Mouse (Mus musculus) layer of hippocampus, postnatal 25 days (tissue): ENCODE measurements around the gene Trim7. TPM values are rescaled to one million over a fixed set of nuclear protein-coding genes. Genes with fewer than 3 reads are reported as not detected.

Source experiments
- DNase-seq, 2 experiments: peaks; one replicate each; pipeline ENCODE4 v3.0.0; 2022; ENCODE audit warnings: mixed read lengths in 2 of 2, low spot score in 1 of 2; ENCODE audit errors: extremely low spot score in 1 of 2
- total RNA-seq, 2 experiments: library from RNA; stranded (reverse); gene quantifications; 2 replicates each; pipeline ENCODE4 v1.2.3; 2021

Trim7 gene
- total RNA-seq, 2 experiments from 2014 or later = 1.6 to 2.1 TPM

DNA sequence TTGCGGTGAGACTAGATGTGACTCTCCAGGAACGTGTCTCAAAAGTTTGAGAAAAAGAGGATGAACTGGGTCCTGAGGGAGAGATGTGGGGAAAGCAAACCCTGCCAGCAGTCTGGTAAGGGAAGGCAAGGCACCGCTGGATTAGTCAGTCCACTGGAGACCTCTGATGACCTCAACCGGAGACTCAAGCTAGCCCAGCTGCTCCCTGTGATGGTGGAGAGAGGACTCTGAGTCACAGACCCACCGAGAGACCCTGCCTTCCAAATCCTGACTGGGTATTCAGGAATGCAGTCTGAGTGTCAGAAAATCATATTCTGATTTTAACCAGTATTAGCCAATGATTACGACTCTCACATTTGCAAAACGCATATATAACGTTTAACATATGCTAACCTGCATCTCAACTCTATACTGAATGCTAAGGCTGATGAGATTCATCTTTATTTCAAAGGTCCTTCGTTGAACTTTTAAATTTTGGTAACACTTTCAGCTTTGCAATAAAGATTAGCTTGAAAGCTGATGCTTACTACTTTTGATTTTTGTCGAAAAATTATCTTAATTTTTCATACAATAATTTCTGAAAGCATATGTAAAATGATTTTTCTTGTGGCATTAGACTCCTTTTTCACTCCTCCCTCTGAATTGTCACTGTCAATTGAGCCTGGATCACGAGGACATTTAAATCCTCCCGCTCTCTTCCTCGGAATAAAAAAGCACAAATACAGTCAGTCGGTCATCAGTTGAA lies 3.0 kb upstream of the Trim7 start:
- DNase-seq = no peak

DNA sequence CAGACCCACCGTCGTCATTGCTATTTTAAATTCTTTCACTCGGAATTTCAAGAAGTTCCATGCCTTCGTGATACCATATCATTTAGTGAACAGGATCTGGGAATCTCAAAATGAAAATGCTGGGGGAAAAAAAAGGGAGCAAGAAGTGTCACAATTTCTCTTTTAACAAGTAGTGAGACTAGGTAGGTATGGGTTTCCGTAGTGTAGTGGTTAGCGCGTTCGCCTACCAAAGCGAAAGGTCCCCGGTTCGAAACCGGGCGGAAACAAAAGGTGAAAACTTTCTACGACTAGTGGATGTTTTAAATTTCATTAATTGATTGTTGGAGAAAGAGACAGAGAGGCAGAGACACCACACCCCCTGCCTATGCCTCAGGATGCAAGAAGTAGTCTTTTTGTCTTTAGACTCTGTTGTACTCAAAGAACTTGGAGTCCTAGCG lies 2.4 kb upstream of the Trim7 start:
- peak; percentile 37 to 61 for DNase-seq

DNA sequence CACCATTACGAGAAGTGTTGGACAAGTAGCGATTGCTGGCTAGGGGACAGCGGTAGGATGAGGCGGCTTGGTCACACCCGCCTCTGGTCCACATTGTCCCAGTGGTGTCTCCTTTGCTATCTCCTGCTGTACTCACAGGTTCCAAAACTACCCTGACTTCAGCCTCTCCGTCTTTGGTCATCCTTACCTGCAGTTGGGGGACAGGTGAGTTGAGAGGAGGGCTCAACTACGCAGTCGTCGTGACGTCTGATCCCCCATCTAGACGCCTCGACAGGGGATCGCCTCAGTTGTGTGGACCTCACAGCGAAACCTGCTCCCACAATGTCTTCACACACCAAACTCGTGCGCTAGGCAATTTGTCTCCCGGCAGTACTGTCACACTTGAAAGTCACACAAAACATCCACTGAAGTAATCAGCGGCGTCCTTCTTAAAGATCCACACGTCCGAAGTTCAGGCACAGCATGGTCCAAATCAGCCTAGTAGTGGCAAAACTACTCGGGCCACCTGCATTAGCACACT lies 1.6 kb upstream of the Trim7 start:
- no peak for DNase-seq

DNA sequence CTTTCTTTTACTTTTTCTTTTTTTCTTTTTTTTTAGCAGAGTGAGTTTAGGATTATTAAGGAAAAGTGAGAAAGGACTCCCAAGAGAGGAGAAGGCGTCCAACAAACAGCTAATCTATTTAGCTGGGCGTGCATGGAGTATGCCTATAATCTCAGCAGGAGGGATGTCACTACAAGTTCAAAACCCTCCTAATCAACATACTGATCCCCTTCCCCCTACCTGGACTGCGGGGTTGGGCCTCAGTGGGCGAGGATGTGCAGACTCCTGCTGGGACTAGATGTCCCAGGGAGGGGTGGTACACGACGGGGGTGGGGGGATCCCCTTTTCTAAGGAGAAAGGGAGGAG lies 784 bp downstream of the Trim7 start:
- DNase-seq = no peak

DNA sequence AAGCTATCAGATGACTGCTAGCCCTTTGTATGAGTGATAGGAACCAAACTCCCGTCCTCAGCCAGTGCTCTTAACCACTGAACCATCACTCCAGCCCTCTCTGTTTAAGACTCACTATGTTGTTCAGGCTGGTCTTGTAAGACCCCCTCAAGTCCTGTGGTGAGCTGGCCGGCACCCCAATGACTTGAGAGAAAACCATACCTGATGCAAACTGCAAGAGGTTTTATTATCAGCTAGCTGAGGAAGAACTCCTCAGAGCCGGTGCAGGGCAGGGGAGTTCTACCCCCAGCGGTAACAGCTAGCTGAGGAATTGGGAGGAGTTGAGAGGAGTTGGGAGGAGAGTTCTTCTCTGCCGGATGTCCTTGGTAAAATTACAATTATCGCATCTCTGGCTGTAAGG lies 2.0 kb downstream of the Trim7 start:
- no peak for DNase-seq

DNA sequence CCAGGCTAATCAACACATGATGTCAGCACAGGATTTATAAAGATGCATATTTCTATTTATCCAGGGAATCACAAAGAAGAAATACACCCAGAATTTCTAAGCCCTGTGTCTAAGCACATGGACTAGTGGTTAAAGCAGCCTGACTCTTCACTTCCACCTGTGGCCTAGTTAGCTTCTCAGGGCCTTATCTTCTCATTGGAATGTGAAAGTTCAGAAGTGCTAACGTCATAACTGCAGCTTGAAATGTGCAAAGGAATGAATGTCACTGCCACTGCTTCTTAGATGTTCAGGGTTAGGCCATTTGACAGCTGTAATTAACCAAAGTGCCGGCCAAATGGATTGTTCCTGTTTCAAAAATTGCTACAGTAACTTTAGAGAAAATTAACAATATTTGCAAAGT lies 4.3 kb downstream of the Trim7 start:
- no peak for DNase-seq

DNA sequence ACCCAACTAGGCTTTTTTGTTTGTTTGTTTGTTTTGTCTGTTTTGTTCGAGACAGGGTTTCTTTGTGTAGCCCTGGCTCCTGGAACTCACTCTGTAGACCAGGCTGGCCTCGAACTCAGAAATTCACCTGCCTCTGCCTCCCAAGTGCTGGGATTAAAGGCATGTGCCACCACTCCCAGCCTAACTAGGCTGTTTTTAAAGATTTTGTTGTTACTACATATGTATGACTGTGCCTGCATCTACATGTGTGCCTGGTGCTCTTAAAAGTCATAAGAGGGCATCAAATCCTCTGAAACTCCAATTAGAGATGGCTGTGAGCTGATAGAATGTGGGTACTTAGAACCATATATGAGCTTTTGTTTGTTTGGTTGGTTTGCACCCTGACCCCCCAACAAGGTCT lies 5.3 kb downstream of the Trim7 start:
- DNase-seq = no peak

DNA sequence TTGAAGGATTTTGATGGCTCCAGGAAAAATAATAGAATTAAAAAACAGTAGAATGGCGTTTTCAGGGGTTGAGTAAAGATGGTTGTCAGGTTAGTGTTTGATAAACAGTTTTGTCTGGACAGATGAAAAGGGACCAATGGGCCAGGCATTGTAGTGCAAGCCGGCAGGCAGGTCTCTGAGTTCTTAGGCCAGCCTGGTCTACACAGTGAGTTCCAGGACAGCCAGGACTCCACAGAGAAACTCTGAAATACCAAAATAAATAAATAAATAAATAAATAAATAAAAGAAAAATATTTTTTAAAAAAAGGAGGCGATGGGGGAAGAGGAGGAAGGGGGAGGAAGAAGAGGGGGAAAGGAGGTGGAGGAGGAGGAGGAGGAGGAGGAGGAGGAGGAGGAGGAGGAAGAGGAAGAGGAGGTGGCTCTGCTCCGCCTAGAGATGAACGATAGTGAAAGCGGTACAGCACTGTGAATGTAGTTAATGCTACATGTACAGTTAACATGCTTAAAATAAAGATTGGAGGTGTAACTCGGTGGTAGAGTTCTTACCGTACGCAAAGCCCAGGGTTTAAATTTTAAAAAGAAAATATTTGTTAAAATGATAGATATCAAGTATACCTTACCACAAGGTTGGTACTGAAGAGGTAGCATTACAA lies 7.3 kb downstream of the Trim7 start:
- no peak for DNase-seq

DNA sequence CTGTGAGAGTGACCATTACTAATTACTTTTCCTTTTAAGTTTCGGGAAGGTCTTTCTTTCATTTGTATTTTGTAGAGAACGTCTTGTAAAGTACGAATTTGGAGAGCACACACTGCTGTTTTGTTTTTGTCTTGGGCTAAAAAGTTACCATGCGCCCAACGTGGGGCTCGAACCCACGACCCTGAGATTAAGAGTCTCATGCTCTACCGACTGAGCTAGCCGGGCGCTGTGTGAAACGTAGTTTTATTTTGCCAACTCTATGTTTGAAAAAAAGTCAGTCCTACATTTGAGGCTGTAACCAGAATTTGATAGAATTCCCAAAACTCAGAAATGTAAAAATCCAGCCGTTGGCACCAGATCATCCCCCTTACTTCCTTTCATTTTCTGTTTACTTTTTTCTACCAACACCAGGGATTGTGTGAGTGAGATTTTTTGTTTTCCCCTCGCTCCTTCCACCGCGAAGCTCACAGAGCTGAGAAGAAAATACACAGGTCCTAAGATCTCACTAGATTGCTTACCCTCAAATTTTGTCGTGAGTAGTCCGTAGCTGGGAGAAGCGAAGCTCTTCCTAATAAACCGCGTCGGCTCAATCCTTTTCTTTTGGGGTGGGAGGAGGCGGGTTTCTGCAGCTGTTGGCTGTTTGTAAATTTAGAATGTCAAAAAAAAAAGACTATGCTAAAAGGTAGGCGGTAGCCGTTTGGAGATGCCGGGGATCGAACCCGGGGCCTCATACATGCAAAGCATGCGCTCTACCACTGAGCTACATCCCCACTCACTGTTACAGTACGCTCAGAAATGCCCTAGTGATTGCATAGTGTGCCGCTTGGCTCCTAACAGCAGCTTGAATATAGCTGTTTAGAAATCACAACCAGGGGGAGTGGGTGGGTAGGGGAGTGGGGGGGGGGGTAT lies 8.0 kb downstream of the Trim7 start:
- peak; percentile 91 to 96 for DNase-seq

DNA sequence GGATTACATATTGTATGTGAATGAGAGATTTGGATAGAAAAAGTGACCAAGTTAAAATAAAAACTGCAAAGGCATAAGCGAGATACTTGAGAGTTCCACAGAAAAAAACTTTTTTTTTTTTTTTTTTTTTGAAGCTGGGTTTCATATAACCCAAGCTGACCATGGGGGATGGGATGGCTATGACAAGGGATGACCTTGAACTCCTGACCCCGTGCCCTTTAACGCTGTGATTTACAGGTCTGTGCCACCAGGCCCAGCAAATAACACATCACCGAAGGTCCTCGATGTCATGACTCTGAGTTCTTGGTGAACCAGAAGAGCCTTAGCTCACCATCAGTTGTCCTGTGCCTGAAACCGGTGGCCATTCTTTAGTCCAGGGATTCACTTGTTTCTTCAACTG lies 10.0 kb downstream of the Trim7 start:
- no peak for DNase-seq

DNA sequence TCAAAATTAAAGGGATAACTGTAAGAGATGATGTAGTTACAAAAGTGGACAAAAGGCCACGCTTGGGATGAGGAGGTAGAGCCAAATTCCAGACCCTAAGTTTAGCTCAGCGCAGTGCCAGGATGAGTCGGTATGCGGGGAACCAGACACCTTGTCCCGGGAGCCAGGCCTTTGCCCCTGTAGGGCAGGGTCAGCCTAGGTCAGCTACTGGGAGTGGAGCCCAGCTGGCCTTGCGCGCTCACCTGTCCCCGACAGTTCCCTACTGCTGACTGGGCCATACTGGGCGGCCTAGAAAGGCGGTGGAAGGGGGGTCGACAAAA lies 11.0 kb downstream of the Trim7 start:
- no peak for DNase-seq

DNA sequence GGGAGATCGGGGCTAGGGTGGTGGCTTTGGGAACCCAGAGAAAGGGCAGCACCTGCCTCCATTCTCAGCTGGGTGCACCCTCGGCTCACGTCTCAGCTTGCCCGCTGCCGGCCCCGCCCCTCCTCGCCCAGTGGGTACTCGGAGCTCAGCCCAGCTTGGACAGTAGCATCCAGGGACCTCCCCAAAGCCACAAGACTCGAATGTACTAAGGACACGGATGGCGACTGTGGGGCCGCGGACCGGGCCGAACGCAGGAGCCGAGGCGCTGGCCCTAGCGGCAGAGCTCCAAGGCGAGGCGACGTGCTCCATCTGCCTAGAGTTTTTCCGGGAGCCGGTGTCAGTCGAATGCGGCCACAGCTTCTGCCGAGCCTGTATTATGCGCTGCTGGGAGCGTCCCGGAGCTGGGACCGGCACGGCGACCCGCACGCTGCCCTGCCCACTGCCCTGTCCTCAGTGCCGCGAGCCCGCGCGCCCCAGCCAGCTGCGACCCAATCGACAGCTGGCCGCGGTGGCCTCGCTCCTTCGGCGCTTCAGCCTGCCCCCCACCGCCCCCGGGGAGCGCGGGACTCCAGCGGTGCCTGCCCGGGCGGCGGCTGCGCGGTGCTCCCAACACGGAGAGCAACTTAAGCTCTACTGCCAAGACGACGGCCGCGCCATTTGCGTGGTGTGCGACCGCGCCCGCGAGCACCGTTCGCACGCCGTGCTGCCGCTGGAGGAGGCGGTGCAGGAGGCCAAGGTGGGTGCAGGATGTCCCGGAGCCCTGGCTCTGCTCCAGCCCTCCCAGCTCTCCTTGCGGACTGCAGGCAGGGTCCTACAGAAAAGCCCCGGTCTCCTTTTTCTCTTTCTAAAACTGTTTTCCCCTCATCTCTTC lies 11.6 kb downstream of the Trim7 start:
- DNase-seq = peak; percentile 40 to 41

DNA sequence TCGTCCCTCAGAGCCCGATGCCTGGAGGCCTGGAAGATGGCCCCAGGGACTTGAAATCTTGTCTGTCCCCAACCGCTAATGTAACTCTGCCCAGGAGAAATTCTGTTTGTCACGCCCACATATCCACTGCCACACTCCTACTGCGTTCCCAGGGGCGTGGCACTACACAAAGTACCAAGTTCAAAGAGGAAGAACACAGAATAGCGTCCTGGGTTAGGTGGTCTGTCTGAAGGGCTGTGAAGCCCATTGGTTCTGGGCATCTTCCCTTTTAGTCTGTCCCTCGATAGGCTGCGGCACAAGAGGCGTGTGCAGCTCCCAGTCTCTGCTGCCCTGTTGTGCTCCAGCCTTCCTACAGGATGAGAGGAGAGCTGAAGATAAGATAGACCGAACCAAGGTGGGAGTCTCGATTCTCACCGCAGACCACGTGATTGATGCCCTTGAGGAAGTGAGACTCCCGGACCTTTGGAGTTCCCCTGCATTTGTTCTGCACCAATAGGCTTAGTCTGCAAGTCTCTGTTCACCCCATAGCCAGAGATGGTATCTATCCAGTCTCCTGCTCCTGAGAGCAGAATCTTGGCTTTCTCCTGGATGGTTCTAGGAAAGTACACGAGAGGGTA lies 12.3 kb downstream of the Trim7 start:
- no peak for DNase-seq

DNA sequence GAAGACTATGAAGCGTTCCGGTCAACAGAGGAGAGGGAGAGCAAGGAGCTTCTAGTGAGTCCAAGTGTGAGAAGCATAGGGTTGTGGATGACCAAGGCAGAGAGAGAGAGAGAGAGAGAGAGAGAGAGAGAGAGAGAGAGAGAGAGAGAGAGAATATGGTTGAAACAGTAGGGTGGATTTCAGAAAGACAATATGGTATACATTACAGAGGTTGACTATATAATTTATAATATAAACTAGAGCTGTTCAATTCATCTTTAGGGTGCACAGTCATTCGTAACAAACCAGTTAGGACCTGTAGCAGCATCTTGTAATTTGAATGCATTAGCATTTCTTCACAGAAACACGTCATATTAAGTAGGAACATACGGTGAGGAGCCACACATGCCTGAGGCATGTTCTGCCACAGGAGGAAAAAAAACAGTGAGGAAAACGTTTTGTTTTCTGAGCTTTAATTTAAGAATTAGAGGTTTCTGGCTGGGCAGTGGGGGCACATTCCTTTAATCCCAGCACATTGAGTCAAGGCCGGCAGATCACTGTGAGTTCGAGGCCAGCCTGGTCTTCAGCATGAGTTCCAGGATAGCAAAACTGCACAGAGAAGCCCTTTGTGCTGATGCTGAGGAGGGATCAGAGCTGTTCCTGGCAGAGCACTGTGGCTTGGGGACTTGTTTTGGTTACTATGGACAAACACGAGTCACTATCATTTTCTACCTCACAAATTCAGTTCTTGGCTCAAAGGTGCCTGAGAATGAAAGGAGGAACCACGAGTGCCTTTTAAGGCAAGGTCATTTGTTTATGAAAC lies 13.1 kb downstream of the Trim7 start:
- no peak for DNase-seq

DNA sequence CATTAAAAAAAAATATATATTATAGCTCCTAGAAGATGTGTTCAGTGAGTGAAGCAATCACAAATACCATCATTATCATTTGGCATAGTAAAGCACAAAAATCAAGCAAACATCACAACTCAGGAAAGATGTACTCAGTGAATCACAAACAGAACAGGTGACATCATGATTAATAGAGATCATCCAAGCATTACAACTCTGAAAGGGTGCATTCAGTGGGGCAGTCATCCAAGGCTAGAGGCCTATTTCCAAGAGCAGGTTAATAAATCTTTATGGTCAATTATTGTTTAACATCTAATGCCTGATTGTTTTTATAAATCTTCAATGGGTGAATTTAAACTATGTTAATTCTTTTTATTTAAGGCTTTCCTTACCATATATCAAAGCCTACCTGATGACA lies 14.9 kb downstream of the Trim7 start:
- DNase-seq = no peak

DNA sequence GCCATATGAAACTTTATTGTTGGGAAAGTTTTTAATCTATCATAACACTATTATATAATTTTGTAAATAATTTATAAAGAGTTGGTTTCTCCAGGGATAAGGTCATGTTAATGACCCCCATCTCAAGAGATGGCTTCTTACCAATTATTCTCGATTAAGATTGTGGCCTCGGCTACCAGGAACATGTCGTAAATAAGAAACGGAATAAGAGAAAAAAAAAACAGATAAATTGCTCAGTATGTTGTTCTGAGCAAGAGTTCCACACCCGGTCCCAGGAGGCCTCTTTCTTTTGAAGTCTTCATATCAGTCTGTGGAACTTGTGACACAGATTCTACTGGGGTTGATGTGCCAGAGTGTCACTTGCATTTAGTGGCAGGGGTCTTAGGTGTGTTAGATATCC lies 15.3 kb downstream of the Trim7 start:
- DNase-seq = no peak

DNA sequence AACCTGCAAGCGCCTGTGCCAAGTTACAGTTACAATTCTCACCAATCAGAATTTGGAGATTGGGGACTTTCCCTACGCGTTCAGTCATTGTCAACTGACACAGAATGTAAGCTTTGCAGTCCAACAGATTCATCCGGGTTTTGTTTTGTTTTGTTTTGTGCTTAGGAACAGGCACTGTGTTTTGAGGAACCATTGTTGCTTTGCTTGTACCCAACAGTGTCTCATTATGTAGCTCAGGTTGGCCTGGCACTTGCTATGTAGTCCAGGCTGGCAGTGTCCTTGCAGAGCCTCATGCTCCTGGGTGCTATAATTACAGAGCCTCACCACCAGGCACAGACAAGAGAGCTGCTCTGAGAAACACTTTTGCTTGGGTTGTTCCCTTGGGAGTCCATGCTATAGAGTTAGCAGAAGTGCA lies 16.4 kb downstream of the Trim7 start:
- DNase-seq = no peak

DNA sequence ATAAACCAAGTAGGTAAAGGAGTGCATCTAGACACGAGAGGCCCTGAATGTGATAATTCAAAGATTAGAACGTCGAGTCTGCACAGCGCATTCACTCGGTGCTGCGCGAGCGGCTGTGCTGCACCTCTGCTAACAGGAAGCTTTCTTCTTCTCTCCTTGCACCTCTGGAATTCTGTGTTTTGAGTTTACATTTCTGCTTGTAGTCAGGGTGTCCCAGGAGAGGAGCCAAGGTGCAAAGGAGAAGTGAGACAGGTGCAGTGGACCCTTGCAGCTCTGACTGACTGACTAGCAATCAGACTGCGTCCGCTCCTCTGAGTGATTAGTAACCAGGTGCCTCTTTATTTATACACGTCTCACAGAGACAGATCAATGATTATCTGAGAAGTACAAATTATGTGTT lies 17.3 kb downstream of the Trim7 start:
- no peak for DNase-seq

DNA sequence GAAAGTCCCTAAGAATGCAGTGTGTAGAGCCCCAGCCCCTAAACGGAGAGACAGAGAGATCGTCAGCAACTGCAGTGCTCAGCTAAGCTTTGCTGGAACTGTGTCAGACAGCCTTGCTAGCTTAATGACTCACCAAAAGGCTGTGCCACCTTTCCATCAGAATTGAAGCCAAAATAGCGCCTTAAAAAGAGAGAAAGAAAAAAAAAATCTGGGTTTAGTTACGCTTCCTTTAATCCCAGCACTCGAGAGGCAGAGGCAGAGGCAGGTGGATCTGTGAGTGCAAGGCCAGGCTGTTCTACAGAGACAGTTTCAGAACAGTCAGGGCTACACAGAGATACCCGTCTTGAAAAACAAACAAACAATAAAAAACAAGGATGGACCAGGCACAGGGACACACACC lies 18.4 kb downstream of the Trim7 start:
- no peak for DNase-seq
